Mouse (Mus musculus): ENCODE data around the gene Lhfpl3.

- no peak for TF ChIP-seq EP300 (IDR thresholded peaks at IDR 0.05; ENCODE audit: insufficient read depth, low read depth, low read length)
- TF ChIP-seq POLR2A (IDR thresholded peaks at IDR 0.05; ENCODE audit: insufficient read depth, low read depth, low read length) = no peak
- no peak for TF ChIP-seq CTCF (IDR thresholded peaks at IDR 0.05)
Observed at GRCm38 (mm10) chr5:23214646-23215045, 468.8 kb downstream of the Lhfpl3 start.

Data from heart, adult 2 months (tissue).